7 mouse cellular contexts compared by ENCODE assay signal in the genomic region with DNA sequence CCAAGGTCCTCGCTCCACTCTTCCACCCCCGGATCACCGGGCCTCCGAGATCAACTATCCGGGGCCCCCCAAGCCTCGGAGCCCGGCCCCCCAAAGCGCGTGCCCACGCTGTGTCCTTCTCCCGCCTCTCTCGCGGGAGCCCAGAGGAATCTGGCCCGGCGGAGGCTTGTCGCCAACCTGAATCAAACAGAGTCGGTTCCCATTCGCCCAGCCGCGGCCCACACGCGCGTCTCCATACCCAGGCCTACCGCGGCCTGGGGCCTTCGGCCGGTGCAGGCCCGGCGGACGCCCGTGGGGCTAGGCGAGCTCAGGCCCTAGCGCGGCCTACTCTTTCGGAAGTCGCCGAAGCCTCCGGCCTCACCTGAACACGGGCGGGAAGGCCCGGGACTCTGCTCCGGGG. TPM values are rescaled to one million over a fixed set of nuclear protein-coding genes. Genes with fewer than 3 reads are reported as not detected.
DNase-seq lines count a peak whose midpoint lies in the region; ATAC-seq and TF ChIP-seq lines count a peak whose summit lies in the region.

No protein-coding gene starts in this region.

- no peak for DNase-seq in lung, adult 2 months
- DNase-seq in lung, adult 18-20 months = no peak
- no peak for DNase-seq in midbrain, embryonic 10.5 days (ENCODE audit: low spot score)
- DNase-seq in embryo, embryonic 9.5 days (ENCODE audit: extremely low spot score) = no peak

- TF ChIP-seq POLR2A in lung, adult 2 months (IDR thresholded peaks at IDR 0.05; ENCODE audit: borderline replicate concordance, extremely low read depth, low read depth, low read length) = no peak

- H3K36me3 ChIP-seq in forebrain, embryonic 12.5 days (replicated peaks) = peaks cover 50% of the 10 kb centered on the region
- H3K36me3 ChIP-seq in intestine, embryonic 16.5 days (ENCODE audit: control insufficient read depth, insufficient read depth, low read length) = peaks cover 12% of the 10 kb centered on the region; the same call in 1 of the 2 replicates
- peaks cover 71% of the 10 kb centered on the region for H3K36me3 ChIP-seq in midbrain, embryonic 10.5 days

- H3K9ac ChIP-seq in forebrain, embryonic 12.5 days = peak overlapping the region; percentile 98
- H3K9ac ChIP-seq in intestine, embryonic 16.5 days (ENCODE audit: low read depth, low read length) = peak overlapping the region; percentile 98

- H3K9me3 ChIP-seq in forebrain, embryonic 12.5 days = no peaks in the 10 kb centered on the region
- H3K9me3 ChIP-seq in intestine, embryonic 16.5 days (ENCODE audit: control insufficient read depth, low read length) = no peaks in the 10 kb centered on the region
- H3K9me3 ChIP-seq in midbrain, embryonic 10.5 days (replicated peaks) = no peaks in the 10 kb centered on the region

- TF ChIP-seq CTCF in lung, adult 2 months (IDR thresholded peaks at IDR 0.05; ENCODE audit: insufficient read depth, low read length) = no peak

- H3K4me1 ChIP-seq in lung, adult 2 months (ENCODE audit: control insufficient read depth, insufficient read depth, low read length) = peaks cover 11% of the 10 kb centered on the region
- peaks cover 41% of the 10 kb centered on the region for H3K4me1 ChIP-seq in forebrain, embryonic 12.5 days
- peaks cover 34% of the 10 kb centered on the region for H3K4me1 ChIP-seq in intestine, embryonic 16.5 days (ENCODE audit: control insufficient read depth, insufficient read depth, low read length)
- H3K4me1 ChIP-seq in midbrain, embryonic 10.5 days = peaks cover 29% of the 10 kb centered on the region

- H3K4me2 ChIP-seq in forebrain, embryonic 12.5 days = peak overlapping the region; percentile 92
- H3K4me2 ChIP-seq in intestine, embryonic 16.5 days (ENCODE audit: low read depth, low read length) = peak overlapping the region; percentile 82

- no peaks in the 10 kb centered on the region for H3K27me3 ChIP-seq in forebrain, embryonic 12.5 days
- H3K27me3 ChIP-seq in intestine, embryonic 16.5 days (replicated peaks; ENCODE audit: control insufficient read depth, insufficient read depth, low read length) = no peaks in the 10 kb centered on the region
- H3K27me3 ChIP-seq in midbrain, embryonic 10.5 days (ENCODE audit: low read depth, poor library complexity, severe bottlenecking) = no peaks in the 10 kb centered on the region

- peak overlapping the region; percentile 66 for H3K4me3 ChIP-seq in lung, adult 2 months (replicated peaks; ENCODE audit: extremely low read depth, low read depth, low read length)
- H3K4me3 ChIP-seq in forebrain, embryonic 12.5 days (replicated peaks) = peak overlapping the region; percentile 99
- peak overlapping the region; percentile 97 for H3K4me3 ChIP-seq in intestine, embryonic 16.5 days (ENCODE audit: low read length)
- H3K4me3 ChIP-seq in midbrain, embryonic 10.5 days = peak overlapping the region; percentile 82

- WGBS in lung, adult 2 months = under 1% methylated on average over 42 of the region's 42 CpGs
- WGBS in forebrain, embryonic 12.5 days = under 1% methylated on average over 42 of the region's 42 CpGs
- whole genome bisulfite sequencing in intestine, embryonic 16.5 days = under 1% methylated on average over 42 of the region's 42 CpGs
- 0% methylated on average over 42 of the region's 42 CpGs for WGBS in midbrain, embryonic 10.5 days

- ATAC-seq in activated CD4-positive, CD25-positive, alpha-beta regulatory T cell, adult 4 months = peak; percentile 22
- peak; percentile 75 for ATAC-seq in forebrain, embryonic 12.5 days (ENCODE audit: low FRiP score)
- ATAC-seq in intestine, embryonic 16.5 days = peak; percentile 78

- H3K27ac ChIP-seq in forebrain, embryonic 12.5 days = peak overlapping the region; percentile 91
- peak overlapping the region; percentile 85 for H3K27ac ChIP-seq in intestine, embryonic 16.5 days (ENCODE audit: low read length)
- peak overlapping the region; percentile 99 for H3K27ac ChIP-seq in midbrain, embryonic 10.5 days (replicated peaks)

RNA-seq across cellular contexts. Expression of a gene that starts 0.5 kb away (rescaled TPM):
- 1.6 and 3.6 TPM in 2 replicates for polyA plus RNA-seq in lung, adult 2 months (2012; rRNA removed)
- polyA plus RNA-seq in activated CD4-positive, CD25-positive, alpha-beta regulatory T cell, adult 4 months (2017; shearing (Covaris generic)) = 10 to 100 TPM in 1 of 2 experiments, 1 to 10 TPM in 1; 7.8 to 10.8 TPM
- polyA plus RNA-seq in forebrain, embryonic 12.5 days (2016; fragmentation: Nextera tagmentation; extraction: Ambion mirVana) = 20.9 and 24.1 TPM in 2 replicates
- 142 and 168 TPM in 2 replicates for polyA plus RNA-seq in intestine, embryonic 16.5 days (2015; fragmentation: Nextera tagmentation; extraction: Ambion mirVana)
- polyA plus RNA-seq in midbrain, embryonic 10.5 days (2016; fragmentation: Nextera tagmentation; extraction: Ambion mirVana) = 23.2 and 24.5 TPM in 2 replicates

RNA-seq across cellular contexts. Expression of a gene that starts 0.7 kb away (rescaled TPM):
- polyA plus RNA-seq in lung, adult 2 months (2012; rRNA removed) = 21.1 and 23.9 TPM in 2 replicates
- 10 to 100 TPM; 37.2 to 38.4 TPM for polyA plus RNA-seq in activated CD4-positive, CD25-positive, alpha-beta regulatory T cell, adult 4 months (2017; shearing (Covaris generic))
- 309 and 310 TPM in 2 replicates for polyA plus RNA-seq in forebrain, embryonic 12.5 days (2016; fragmentation: Nextera tagmentation; extraction: Ambion mirVana)
- polyA plus RNA-seq in intestine, embryonic 16.5 days (2015; fragmentation: Nextera tagmentation; extraction: Ambion mirVana) = 162 and 177 TPM in 2 replicates
- 339 and 364 TPM in 2 replicates for polyA plus RNA-seq in midbrain, embryonic 10.5 days (2016; fragmentation: Nextera tagmentation; extraction: Ambion mirVana)

RNA-seq across cellular contexts. Expression of a gene that starts 48.8 kb away (rescaled TPM):
- 32.9 and 44.6 TPM in 2 replicates for polyA plus RNA-seq in lung, adult 2 months (2012; rRNA removed)
- 10 to 100 TPM; 74.9 to 77.5 TPM for polyA plus RNA-seq in activated CD4-positive, CD25-positive, alpha-beta regulatory T cell, adult 4 months (2017; shearing (Covaris generic))
- 54.1 and 55.6 TPM in 2 replicates for polyA plus RNA-seq in forebrain, embryonic 12.5 days (2016; fragmentation: Nextera tagmentation; extraction: Ambion mirVana)
- polyA plus RNA-seq in intestine, embryonic 16.5 days (2015; fragmentation: Nextera tagmentation; extraction: Ambion mirVana) = 73.5 and 74.6 TPM in 2 replicates
- 61.9 and 66.9 TPM in 2 replicates for polyA plus RNA-seq in midbrain, embryonic 10.5 days (2016; fragmentation: Nextera tagmentation; extraction: Ambion mirVana)

Comparison
In these comparisons a context has a peak if more than half of its experiments do, and no peak if none do; other contexts are left out.
1. ATAC-seq: peak in every context shown above with its lines; median percentile 78 in intestine, embryonic 16.5 days; 75 in forebrain, embryonic 12.5 days; 22 in activated CD4-positive, CD25-positive, alpha-beta regulatory T cell, adult 4 months.